Mouse (Mus musculus) ES-Bruce4 (cell line): ENCODE measurements around the gene Fli1.

Experiments used
- CTCF ChIP-seq: IDR thresholded peaks from one replicate; pipeline ENCODE4 v1.8.1; 2011; ENCODE audit warnings: low read depth, low read length
- POLR2A ChIP-seq: IDR thresholded peaks from one replicate; pipeline ENCODE4 v1.8.1; 2011; ENCODE audit warnings: low read length; ENCODE audit not compliant: insufficient read depth

DNA sequence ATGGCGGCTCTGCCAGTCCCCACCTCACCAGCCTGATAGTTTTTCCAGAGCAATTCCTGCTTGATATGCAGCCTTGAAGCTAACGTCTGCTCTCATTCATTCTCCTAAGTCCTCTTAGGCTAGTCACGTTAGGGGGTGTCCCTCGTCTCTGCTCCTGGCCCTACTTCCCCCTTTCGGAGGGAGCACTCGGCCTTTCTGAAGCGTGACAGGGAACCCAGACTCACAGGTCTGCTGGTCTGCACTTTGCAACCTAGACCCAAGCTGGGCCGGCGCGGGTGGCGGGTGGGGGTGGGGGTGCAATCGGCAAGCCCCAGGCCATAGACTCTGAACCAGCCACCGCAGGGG lies 2.6 kb downstream of the Fli1 start:
- TF ChIP-seq CTCF (no peak), POLR2A (no peak)
